Mouse (Mus musculus): ENCODE data around the gene Tacc3.

- TF ChIP-seq POLR2A (IDR thresholded peaks at IDR 0.05; ENCODE audit: insufficient read depth, low read length): no peak
- TF ChIP-seq CTCF (IDR thresholded peaks at IDR 0.05; ENCODE audit: low read depth, low read length): no peak
Observed at GRCm38 (mm10) chr5:33668223-33668622, 10.3 kb downstream of the Tacc3 start.

Measured in ES-Bruce4 (cell line).